Mouse (Mus musculus) layer of hippocampus, adult 6 months (tissue): ENCODE data around the gene Foxb2. TPM values are rescaled to one million over a fixed set of nuclear protein-coding genes. Genes with fewer than 3 reads are reported as not detected.

ENCODE experiments used
- long read RNA-seq, 2 experiments: library from polyadenylated mRNA; unstranded; transcript quantifications; one replicate each; pipeline ENCODE4 v2.0.0; 2019 to 2020
- polyA plus RNA-seq: library from polyadenylated mRNA; unstranded; fragments of <200 nt; fragmentation: Nextera tagmentation; gene quantifications from 2 replicates; pipeline ENCODE4 v1.2.3, GENCODE M21; 2021

The Foxb2 gene
- polyA plus RNA-seq, result not detected in 2 replicates
- long read RNA-seq, experiment 1, result 0 reads
- long read RNA-seq, experiment 2, result 0 reads

GRCm38 (mm10) chr19:16873221-16873861, at the start of gene Foxb2:
Gene Foxb2, minus strand, starts transcription at chr19:16873805.

Other genes with a start within 250 kb of the Foxb2 start
- 19.5 and 25.0 TPM in 2 replicates for gene Vps13a, start 92.9 kb downstream of the Foxb2 start, polyA plus RNA-seq
- gene Prune2, start 82.3 kb upstream of the Foxb2 start, polyA plus RNA-seq, result 40.8 and 56.6 TPM in 2 replicates